Mouse (Mus musculus): Measurements from ENCODE around the gene Tcf7l1. TPM values are rescaled to one million over a fixed set of nuclear protein-coding genes. Genes with fewer than 3 reads are reported as not detected.

The Tcf7l1 gene
- total and polyA plus RNA-seq, 2 experiments from 2014 or later: 3.1 to 5.8 TPM

DNA sequence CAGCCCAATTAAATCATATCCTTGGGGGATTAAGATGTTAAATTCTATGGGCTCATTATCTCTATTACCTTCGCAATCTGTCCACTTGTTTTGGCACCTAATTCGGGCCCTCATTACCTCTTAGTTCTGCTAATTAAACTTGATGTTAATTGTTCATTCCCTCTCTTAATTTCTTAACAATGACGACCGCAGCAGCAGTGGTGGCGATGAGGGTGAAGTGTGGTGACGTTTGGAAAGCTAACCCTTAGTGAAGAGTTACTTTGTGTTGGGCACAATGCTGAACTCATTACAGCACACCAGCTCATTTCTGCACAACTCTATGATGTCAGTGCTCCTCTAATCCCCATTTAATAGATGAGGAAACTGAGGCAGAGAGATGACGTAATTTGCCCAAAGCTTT lies 143.7 kb downstream of the Tcf7l1 start:
- Histone ChIP-seq H3K36me3 (ENCODE audit: insufficient read depth, low read length) (no peaks in the 10 kb centered on the region), H3K27ac (ENCODE audit: low read depth, low read length) (no peak overlapping the region), H3K9ac (replicated peaks; ENCODE audit: low read length, poor library complexity, severe bottlenecking) (no peak overlapping the region), H3K4me2 (ENCODE audit: low read depth, low read length, poor library complexity, severe bottlenecking) (no peak overlapping the region), H3K9me3 (ENCODE audit: low read length) (no peaks in the 10 kb centered on the region), H3K4me3 (ENCODE audit: low read depth, low read length) (no peak overlapping the region), H3K4me1 (ENCODE audit: insufficient read depth, low read length) (no peaks in the 10 kb centered on the region), H3K27me3 (ENCODE audit: insufficient read depth, low read length) (no peaks in the 10 kb centered on the region)
- ATAC-seq (ENCODE audit: low FRiP score) (no peak), DNase-seq (ENCODE audit: low spot score) (no peak)
- 79% methylated on average over 7 of the region's 7 CpGs for WGBS
- no peak for TF ChIP-seq CTCF (IDR thresholded peaks at IDR 0.05)

DNA sequence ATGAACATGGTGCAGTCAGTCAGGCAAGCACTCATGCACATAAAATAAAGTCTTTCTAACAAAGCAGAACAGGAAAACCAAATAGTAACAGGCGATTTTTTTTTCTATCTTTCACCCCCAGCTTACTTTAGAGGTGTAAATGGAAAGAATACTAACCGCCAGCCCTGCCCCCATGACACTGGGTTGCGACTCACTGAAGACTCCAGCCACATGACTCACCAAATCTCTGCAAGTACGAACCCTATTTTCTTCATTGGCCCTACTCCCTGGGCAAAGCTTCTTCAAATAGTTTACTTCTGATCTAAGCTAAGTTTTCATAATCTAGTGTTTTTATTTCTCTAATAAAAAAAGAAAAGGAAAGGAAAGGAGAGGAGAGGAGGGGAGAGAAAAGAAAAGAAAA lies 144.5 kb downstream of the Tcf7l1 start:
- ATAC-seq (ENCODE audit: low FRiP score) (no peak), DNase-seq (ENCODE audit: low spot score) (no peak)
- Histone ChIP-seq H3K27ac (ENCODE audit: low read depth, low read length) (no peak overlapping the region), H3K4me2 (ENCODE audit: low read depth, low read length, poor library complexity, severe bottlenecking) (no peak overlapping the region), H3K4me3 (ENCODE audit: low read depth, low read length) (no peak overlapping the region), H3K9me3 (ENCODE audit: low read length) (no peaks in the 10 kb centered on the region), H3K36me3 (ENCODE audit: insufficient read depth, low read length) (no peaks in the 10 kb centered on the region), H3K4me1 (ENCODE audit: insufficient read depth, low read length) (no peaks in the 10 kb centered on the region), H3K27me3 (ENCODE audit: insufficient read depth, low read length) (no peaks in the 10 kb centered on the region), H3K9ac (replicated peaks; ENCODE audit: low read length, poor library complexity, severe bottlenecking) (no peak overlapping the region)
- 82% methylated on average over 4 of the region's 4 CpGs for WGBS
- TF ChIP-seq CTCF (IDR thresholded peaks at IDR 0.05): no peak

DNA sequence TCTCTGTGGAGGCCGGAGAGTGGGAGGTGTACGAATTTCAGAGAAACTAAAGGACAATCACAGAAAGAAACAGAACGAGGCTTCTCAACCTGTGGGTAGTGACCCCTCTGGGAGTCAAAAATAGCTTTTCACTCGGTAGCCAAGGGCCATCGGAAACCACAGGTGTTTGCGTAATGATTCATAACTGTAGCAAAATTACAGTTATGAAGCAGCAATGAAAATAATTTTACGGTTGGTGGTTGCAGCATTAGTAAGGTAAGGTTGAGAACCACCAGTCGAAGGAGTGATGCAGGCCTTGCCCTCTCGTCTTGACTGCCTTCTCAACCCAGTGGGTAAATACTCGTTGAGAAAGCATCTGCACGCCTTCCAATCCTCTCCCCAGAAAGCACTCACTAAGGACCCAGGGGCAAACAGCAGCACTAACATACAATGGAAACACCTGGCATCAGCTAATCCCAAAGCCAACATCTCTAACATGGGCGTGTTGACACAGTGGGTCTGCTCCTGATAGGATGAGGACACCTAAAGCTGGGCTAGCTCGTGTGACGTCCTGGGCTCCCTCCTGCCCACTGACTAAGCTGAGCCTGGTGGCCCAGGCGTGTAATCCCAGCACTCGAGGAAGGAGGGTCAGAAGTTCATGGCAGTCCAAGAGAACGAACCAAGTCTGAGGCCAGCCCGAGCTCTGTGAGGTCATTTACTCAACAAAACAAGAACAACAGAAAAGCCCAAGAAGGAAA lies 147.7 kb downstream of the Tcf7l1 start:
- Histone ChIP-seq H3K4me2 (ENCODE audit: low read depth, low read length, poor library complexity, severe bottlenecking) (no peak overlapping the region), H3K27ac (ENCODE audit: low read depth, low read length) (no peak overlapping the region), H3K4me1 (ENCODE audit: insufficient read depth, low read length) (no peaks in the 10 kb centered on the region), H3K9ac (replicated peaks; ENCODE audit: low read length, poor library complexity, severe bottlenecking) (no peak overlapping the region), H3K4me3 (ENCODE audit: low read depth, low read length) (no peak overlapping the region), H3K9me3 (ENCODE audit: low read length) (no peaks in the 10 kb centered on the region), H3K27me3 (ENCODE audit: insufficient read depth, low read length) (no peaks in the 10 kb centered on the region), H3K36me3 (ENCODE audit: insufficient read depth, low read length) (no peaks in the 10 kb centered on the region)
- ATAC-seq (ENCODE audit: low FRiP score): no peak
- TF ChIP-seq CTCF (IDR thresholded peaks at IDR 0.05): no peak
- WGBS: 84% methylated on average over 18 of the region's 18 CpGs
- no peak for DNase-seq (ENCODE audit: low spot score)

DNA sequence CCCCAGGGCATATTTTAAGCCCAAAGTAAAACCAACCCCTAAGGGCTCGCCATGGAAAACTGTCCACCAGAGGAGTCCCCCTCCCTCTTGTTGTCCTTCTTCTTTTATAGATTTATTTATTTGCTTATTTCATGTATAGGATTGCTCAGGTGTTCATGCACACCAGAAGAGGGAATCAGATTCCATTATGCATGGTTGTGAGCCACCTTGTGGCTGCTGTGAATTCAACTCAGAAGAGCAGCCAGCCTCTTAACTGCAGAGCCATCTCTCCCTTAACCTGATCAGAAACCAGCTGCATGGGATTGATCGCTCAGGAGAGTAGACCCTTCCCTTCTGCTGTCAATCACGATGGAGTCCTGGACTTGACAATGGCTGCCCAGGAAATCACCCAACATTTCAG lies 152.1 kb downstream of the Tcf7l1 start:
- ATAC-seq (ENCODE audit: low FRiP score) (no peak), DNase-seq (ENCODE audit: low spot score) (no peak)
- Histone ChIP-seq H3K36me3 (ENCODE audit: insufficient read depth, low read length) (no peaks in the 10 kb centered on the region; the same call in 1 of the 2 replicates), H3K4me2 (ENCODE audit: low read depth, low read length, poor library complexity, severe bottlenecking) (no peak overlapping the region), H3K27ac (ENCODE audit: low read depth, low read length) (no peak overlapping the region), H3K4me3 (ENCODE audit: low read depth, low read length) (no peak overlapping the region), H3K9ac (replicated peaks; ENCODE audit: low read length, poor library complexity, severe bottlenecking) (no peak overlapping the region), H3K27me3 (ENCODE audit: insufficient read depth, low read length) (no peaks in the 10 kb centered on the region), H3K9me3 (ENCODE audit: low read length) (no peaks in the 10 kb centered on the region), H3K4me1 (ENCODE audit: insufficient read depth, low read length) (no peaks in the 10 kb centered on the region)
- WGBS: 77% methylated on average over 3 of the region's 3 CpGs
- TF ChIP-seq CTCF (IDR thresholded peaks at IDR 0.05): peak; percentile 59

DNA sequence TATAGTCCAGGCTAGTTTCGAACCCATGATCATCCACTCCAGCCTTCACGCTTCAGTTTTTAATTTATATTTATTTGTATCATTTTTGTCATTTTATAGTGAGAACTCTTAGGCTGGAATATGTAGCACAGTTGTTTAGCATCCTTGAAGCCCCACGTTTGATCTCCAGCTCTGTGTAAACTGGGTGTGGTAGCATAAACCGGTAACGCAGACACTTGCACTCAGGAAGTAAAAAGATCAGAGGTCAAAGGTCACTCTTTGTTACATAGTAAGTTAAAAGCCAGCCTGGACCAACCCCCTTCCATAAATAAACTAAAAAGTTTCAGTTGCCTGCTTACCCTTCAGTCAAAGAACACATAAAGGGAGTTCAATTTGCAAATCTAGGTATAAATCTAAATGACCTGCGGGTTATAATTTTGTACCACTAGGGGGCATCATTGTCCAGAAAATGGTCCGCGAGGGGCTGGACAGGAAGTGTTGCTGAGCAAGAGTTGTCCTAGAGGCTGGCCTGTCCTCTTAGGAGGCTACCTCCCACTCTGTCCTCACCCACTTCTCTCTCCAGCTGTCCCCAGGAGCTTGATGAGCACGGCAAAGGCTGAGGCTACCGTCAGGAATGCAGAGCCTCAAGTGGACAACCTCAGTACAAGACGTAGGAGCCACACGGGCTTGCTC lies 153.2 kb downstream of the Tcf7l1 start:
- no peak overlapping the region for H3K27ac ChIP-seq (ENCODE audit: low read depth, low read length)
- no peaks in the 10 kb centered on the region for H3K4me1 ChIP-seq (ENCODE audit: insufficient read depth, low read length)
- TF ChIP-seq CTCF (IDR thresholded peaks at IDR 0.05): peak; percentile 78
- no peaks in the 10 kb centered on the region for H3K9me3 ChIP-seq (ENCODE audit: low read length)
- DNase-seq (ENCODE audit: low spot score) (peak; percentile 69), ATAC-seq (ENCODE audit: low FRiP score) (no peak)
- H3K4me2 ChIP-seq (ENCODE audit: low read depth, low read length, poor library complexity, severe bottlenecking): no peak overlapping the region
- H3K4me3 ChIP-seq (ENCODE audit: low read depth, low read length): no peak overlapping the region
- no peaks in the 10 kb centered on the region for H3K27me3 ChIP-seq (ENCODE audit: insufficient read depth, low read length)
- WGBS: 51% methylated on average over 12 of the region's 12 CpGs
- no peak overlapping the region for H3K9ac ChIP-seq (replicated peaks; ENCODE audit: low read length, poor library complexity, severe bottlenecking)
- no peaks in the 10 kb centered on the region; the same call in 1 of the 2 replicates for H3K36me3 ChIP-seq (ENCODE audit: insufficient read depth, low read length)

DNA sequence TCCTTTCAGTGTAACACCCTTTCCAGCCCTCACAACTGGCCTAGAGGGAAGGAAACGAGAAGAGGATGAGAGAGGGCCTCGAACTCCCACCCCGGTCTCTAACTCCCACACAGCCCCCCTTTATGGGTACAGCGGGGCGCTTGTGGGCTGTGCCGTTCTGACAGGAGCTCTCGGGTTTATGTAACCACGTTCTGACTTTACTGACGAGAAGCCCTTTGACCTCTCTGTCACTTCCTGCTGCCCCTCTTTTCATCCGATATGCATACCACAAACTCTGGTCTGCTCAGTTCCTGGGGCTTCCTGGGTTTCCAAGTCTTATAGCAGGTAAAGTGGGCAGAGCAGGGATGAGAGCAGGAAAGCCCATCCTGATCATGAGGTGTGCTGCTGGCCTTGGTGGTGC lies 154.7 kb downstream of the Tcf7l1 start:
- Histone ChIP-seq H3K27ac (ENCODE audit: low read depth, low read length) (no peak overlapping the region), H3K9me3 (ENCODE audit: low read length) (no peaks in the 10 kb centered on the region), H3K27me3 (ENCODE audit: insufficient read depth, low read length) (no peaks in the 10 kb centered on the region), H3K36me3 (ENCODE audit: insufficient read depth, low read length) (no peaks in the 10 kb centered on the region; the same call in 1 of the 2 replicates), H3K4me3 (ENCODE audit: low read depth, low read length) (no peak overlapping the region), H3K4me2 (ENCODE audit: low read depth, low read length, poor library complexity, severe bottlenecking) (no peak overlapping the region), H3K4me1 (ENCODE audit: insufficient read depth, low read length) (no peaks in the 10 kb centered on the region), H3K9ac (replicated peaks; ENCODE audit: low read length, poor library complexity, severe bottlenecking) (no peak overlapping the region)
- ATAC-seq (ENCODE audit: low FRiP score) (no peak), DNase-seq (ENCODE audit: low spot score) (no peak)
- TF ChIP-seq CTCF (IDR thresholded peaks at IDR 0.05): no peak
- 83% methylated on average over 10 of the region's 10 CpGs for WGBS

All from midbrain, postnatal 0 days (tissue).